Mouse (Mus musculus): ENCODE data around the gene Fbxl5.

DNA sequence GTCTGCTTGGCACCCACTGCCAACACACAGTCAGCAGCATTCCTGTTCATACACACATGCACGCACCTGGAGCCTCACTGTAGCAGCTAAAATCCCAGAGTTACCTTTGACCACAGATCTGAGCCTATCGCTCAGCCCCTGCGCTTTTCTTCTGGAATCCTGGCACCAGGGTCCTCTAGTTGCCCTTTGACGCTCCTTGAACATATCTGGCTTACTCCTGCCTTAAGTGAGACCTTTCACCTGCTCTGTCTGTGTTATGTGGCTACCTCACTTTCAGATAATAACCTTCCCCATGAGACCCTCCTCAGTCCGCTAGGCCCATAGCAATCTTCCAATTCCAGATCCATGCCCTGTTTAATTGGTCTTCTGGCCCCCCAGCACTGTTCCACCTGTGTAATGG is 38.7 kb upstream of the Fbxl5 start:
- TF ChIP-seq CTCF (conservative IDR thresholded peaks at IDR 0.05 in 1 of 2, IDR thresholded peaks at IDR 0.05 in 1 of 2; ENCODE audit: low read depth in 2 of 2, low read length in 2 of 2) (no peak), JUND (conservative IDR thresholded peaks at IDR 0.05; ENCODE audit: low read depth, low read length) (no peak), EP300 (IDR thresholded peaks at IDR 0.05; ENCODE audit: low read length) (no peak), MAFK (IDR thresholded peaks at IDR 0.05; ENCODE audit: insufficient replicate concordance, low read length) (no peak), CHD2 (IDR thresholded peaks at IDR 0.05; ENCODE audit: low read length) (no peak), POLR2A (IDR thresholded peaks at IDR 0.05; ENCODE audit: low read depth, low read length) (no peak), ZNF384 (IDR thresholded peaks at IDR 0.05; ENCODE audit: low read depth, low read length) (no peak)

Measured in CH12.LX (cell line).